Mouse (Mus musculus): ENCODE data around the gene Uckl1.

DNA sequence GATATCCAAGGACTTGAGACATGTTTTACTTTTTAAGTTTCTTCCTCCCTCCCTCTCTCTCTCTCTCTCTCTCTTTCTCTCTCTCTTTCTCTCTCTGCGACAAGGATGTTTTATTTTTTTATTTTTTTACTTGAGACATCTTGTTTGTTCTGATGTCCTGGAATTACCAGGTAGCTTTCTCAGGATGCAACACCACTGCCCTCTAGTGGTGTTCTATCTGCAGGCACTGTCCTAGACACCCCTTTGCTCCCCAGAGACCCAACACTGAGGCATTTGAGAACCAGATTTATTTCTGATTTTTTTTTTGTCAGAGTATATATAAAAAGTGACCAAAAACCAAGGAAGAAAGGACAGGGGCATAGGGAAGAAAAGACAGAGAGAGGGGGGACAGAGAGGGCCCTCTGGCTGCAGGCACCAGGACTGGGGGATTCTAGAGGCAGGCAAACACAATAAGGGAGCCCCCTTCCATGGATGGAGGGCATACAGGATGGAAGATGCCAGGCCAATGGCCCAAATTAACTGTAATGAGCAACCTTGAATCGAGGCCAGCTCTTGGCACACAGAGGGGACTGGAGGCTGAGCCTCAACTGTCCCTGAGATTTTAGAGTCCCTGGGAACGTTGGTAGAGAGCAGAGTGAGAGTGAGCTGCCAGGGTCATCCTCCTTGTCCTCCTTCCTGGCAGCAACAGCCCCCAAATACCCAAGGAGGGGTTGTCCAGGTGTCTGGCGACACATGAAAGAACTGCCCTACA lies 10.4 kb upstream of the Uckl1 start:
- TF ChIP-seq CTCF (conservative IDR thresholded peaks at IDR 0.05; ENCODE audit: low read length): peak; percentile 91
- no peak for TF ChIP-seq POU5F1 (IDR thresholded peaks at IDR 0.05; ENCODE audit: borderline replicate concordance, low read length)

Measured in E14TG2a.4 (cell line).